Mouse (Mus musculus) spleen, adult 2 months (tissue): ENCODE measurements around the gene Wdr82.

ENCODE experiments used
- CTCF ChIP-seq: fragments of 200-500 bp; IDR thresholded peaks from 2 replicates; pipeline ENCODE4 v1.5.1; 2011; ENCODE audit warnings: mild to moderate bottlenecking, inconsistent platforms; ENCODE audit not compliant: insufficient read depth, insufficient read length, insufficient replicate concordance; ENCODE audit errors: extremely low read depth
- POLR2A ChIP-seq: fragments of 200-500 bp; IDR thresholded peaks from 2 replicates; pipeline ENCODE4 v1.6.1; 2011; ENCODE audit warnings: low read depth, low read length, inconsistent platforms

DNA sequence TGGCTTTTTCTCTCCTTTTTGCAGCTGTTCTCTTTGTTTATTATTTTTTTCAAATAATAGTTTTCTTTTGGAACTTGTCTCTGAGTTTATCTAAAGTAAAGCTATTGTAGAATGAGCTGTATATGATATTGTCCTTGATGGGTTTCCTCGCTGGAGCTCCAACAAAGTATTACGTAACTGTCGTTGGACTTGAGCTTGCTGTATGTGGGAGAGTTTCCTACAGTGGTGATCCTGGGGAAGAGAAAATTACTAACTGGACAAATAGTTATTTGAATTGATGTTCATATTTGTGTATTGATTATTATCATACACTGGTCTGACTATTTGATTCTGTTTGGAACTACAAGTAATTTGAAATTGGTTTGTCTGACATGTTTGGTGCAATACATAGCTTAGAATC is 1.8 kb downstream of the Wdr82 start:
- no peak for TF ChIP-seq POLR2A
- TF ChIP-seq CTCF: no peak
